Mouse (Mus musculus) 416B (cell line): ENCODE results near the gene Olfr522.

ENCODE experiments used
- DNase-seq: peaks from one replicate; pipeline ENCODE4 v3.0.0; 2011; ENCODE audit warnings: low read depth

Gene Olfr522

DNA sequence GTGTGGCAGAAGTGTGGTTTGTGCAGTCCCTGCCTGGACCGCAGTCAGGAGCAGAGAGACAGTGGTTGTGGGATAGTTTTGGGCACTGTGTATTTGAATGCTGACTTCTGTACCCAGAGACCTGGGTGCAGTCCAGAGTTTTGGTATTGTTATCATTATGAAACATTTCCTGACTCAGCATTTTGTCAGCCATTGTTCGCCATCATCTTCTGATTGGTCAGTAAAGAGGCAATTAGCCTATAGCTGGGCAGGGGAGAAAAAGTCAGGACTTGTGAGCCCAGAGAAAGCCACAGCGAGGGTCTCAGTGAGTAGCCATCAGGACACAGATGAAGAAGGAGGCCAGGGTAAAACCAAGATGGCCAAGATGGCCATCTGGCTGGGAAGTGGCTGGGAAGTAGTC is 4.2 kb downstream of the Olfr522 start:
- no peak for DNase-seq

- DNase-seq = no peak
Measured at GRCm38 (mm10) chr7:140154218-140154927, 10.2 kb downstream of the Olfr522 start, which contains the start of gene Sprn. Gene Sprn (minus strand): TSS chr7:140154877.

GRCm38 (mm10) chr7:140153829-140154217 is 10.7 kb downstream of the Olfr522 start:
- DNase-seq = no peak

DNA sequence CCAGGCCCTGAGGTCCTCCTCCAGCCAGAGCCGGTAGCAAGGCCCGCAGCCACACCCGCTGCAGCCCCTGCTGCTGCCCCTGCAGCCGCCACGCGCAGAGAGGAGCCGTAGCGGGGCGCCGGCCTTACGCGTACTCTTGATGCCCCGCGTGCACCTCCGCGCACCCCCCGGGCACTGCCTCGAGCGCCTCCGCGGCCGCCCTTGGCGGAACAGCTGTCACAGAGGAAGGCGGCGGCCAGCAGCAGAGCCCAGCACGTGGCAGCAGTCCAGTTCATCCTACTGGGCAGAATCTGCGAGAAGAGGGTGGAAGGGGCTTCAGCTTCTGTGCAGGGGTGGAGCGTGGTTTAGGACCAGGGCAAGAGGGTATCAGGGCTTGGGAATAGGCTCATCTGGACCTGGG is 11.2 kb downstream of the Olfr522 start:
- DNase-seq = no peak

DNA sequence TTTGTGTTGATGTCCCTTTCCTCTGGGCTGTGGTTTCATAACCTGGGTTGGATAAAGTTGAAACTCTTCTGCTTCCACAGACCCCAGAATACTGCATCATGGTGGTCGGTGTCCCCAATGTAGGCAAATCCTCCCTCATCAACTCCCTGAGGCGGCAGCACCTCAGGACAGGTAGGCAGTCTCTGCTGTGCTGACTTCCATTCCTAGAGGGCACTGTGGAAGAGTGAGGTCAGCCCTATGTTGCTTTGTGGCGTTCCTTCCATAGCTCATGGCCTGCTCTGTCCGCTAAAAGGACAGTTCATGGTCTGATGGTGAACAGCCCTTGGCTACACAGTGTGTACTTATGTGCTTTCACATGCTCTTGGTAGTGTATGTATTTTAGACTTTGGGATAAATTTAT is 20.0 kb downstream of the Olfr522 start:
- DNase-seq = no peak

- peak; percentile 84 for DNase-seq
Measured at GRCm38 (mm10) chr7:140141350-140141749, 23.2 kb downstream of the Olfr522 start.

DNA sequence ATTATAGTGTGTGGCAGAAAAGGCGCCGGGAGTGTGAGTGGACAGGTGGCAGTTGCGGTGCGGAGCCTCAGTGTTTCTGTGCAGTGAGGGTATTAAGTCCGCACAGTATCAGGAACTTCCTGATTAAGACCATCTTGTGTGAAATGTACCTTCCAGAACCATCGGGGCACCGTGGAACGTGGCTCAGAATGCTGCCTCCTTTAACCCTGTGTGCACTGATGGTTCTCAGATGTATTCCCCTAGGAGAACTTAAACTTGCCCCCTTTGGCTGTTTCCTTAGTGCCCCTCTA is 26.6 kb downstream of the Olfr522 start:
- no peak for DNase-seq

GRCm38 (mm10) chr7:140137135-140138020 is 27.2 kb downstream of the Olfr522 start, which contains the start of gene Mtg1:
Gene Mtg1 (plus strand): TSS chr7:140137564.
- DNase-seq = peak; percentile 96

DNA sequence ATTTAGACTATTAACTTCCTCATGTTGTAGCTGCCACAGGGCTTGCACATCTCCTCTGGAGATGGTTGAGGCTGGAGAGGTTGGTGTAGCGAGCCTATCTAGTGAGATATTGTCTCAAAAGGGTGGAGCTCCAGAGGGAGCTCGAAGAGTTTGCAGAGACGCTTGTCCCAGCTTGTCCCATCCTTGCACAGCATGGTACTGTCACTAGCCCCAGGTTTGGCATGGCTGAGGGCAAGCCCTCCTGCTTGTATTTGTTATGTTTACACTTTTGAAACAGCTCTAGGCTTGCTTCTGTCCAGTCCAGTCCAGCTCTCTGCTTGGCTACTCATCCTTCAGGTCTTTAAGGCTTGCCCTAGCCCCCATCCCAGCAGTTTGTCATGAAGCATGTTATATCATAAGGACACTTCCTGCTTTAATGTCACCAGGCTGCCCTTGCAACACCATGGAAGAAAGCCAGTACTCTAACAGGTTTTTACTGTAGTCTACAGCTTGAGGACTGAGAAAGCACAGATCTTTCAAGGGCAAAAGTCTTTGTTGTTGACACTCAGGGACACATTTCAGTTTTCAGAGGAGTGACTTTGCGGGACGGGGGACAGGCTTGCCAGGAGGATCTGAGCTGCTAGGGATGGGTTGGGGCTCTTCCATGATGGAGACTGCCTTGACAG is 29.3 kb downstream of the Olfr522 start:
- DNase-seq = peak; percentile 35

DNA sequence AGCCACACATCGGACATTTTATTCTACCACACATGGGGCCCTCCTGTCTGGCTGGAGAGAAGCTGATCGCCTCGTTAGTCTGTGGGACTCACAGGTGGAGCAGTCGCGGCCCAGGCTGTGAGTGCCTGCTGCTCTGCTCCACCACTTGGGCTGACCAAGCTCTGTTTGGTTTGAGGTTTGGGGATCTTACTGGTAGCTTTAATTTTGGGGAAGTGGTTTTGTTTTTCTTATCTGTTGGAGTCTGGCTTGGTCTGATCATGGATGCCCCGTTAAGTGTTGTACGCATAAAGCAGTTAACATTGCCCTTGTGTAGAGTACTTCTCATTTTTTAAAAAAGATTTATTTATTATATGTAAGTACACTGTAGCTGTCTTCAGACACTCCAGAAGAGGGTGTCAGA is 30.5 kb downstream of the Olfr522 start:
- peak; percentile 79 for DNase-seq

DNA sequence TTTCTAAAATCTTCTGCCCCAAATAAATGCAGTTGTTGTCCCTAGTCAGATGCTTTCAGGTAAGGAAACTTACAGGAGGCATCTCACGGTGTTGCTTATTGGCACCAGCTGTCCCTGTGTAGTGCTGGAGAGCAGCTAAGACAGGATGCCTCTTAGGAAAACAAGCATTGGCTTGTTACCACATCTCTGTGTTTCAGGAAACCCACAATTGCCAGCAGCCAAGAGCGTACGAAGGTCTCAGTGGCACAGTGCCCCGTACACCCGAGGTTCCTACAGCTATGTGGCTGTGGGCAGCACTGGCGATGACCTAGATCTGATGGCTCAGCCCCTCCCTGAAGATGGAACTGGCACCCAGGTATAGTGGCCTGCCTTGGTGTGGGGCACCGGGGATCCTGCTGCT is 32.4 kb downstream of the Olfr522 start:
- peak; percentile 85 for DNase-seq

- DNase-seq = no peak
Measured at GRCm38 (mm10) chr7:140127911-140128310, 36.7 kb downstream of the Olfr522 start.

- no peak for DNase-seq
Measured at GRCm38 (mm10) chr7:140126934-140127333, 37.6 kb downstream of the Olfr522 start.

GRCm38 (mm10) chr7:140126022-140126350 is 38.6 kb downstream of the Olfr522 start:
- DNase-seq = no peak

DNA sequence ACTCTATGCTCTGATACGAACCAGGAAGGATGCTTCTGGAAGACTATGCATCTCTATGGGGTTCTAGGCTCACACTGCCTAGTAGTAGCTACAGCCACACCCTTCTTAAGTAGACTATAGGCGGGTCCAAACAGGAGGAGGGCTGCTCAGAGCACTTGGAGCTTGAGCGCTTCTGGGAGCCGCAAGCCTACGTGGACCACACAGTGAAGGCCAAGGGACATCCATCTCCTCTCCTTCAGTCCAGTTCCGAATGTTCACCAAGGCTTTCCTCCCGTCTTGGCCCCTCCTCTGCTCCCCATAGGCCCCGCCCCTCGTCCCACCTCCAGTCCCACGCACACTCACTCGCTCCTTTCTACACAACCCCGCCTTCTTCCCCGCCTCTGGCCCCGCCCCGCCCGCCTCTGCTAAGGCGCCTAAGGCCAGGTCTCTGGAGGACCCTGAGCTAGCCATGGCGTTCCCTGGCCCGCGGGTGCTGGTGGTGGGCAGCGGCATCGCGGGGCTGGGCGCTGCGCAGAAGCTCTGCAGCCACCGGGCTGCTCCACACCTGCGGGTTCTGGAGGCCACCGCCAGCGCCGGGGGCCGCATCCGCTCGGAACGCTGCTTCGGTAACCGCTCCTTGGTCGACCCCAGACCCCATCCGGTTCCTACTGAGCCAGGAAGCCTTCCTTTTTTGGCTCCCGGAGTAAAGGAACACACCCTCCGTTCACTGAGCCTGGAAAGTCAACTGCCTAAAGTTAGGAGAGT is 39.1 kb downstream of the Olfr522 start:
- peak; percentile 97 for DNase-seq

- no peak for DNase-seq
Measured at GRCm38 (mm10) chr7:140124382-140124781, 40.2 kb downstream of the Olfr522 start.

DNA sequence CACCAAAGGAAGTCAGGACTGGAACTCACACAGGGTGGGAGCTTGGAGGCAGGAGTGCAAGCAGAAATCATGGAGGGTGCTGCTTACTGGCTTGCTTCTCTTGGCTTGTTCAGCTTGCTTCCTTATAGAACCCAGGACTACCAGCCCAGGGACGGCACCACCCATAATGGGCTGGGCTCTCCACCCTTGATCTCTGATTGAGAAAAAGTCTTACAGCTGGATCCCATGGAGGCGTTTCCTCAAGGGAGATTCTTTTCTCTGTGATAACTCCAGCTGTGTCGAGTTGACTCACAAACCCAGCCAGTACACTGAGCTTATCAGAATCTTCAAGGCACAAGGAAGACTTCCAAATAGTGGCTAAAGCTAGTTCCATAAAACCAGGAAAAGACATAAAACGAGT is 41.8 kb downstream of the Olfr522 start:
- DNase-seq = peak; percentile 48

DNA sequence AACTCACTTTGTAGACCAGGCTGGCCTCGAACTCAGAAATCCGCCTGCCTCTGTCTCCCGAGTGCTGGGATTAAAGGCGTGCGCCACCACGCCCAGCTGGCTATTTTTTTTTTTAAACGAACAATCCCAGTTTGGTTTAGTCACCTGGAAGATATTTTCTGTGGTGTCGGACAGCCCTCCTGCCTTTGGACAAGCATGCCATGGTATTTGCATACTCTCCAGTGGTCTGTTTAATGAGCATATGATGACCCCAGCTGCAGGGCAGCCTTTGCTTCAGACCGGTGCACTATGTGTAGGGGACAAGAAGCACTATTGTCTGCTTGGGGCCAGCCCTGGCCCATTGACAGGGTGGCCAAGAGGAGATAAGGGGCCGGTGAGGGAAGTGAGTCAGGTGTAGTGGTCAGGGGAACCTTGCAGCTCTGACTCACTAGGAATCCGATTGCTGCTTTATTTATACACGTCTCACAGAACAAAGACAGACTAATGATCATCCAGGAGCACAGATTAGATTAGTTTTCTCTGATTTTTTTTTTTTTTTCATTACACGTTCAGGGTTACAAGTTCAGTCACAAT is 43.1 kb downstream of the Olfr522 start:
- DNase-seq = peak; percentile 93

- DNase-seq = no peak
Measured at GRCm38 (mm10) chr7:140120484-140120883, 44.1 kb downstream of the Olfr522 start.

GRCm38 (mm10) chr7:140116329-140117054 is 48.1 kb downstream of the Olfr522 start, which contains the start of gene Echs1:
Gene Echs1 (minus strand): TSS chr7:140116476.
- DNase-seq = peak; percentile 96
